Mouse (Mus musculus): ENCODE measurements at regions not wholly inside any gene's neighbourhood (a gene's known extent, or its start where the extent isn't known, plus 50 kb on each side); places are given as distances from the start of the nearest gene placed in this dataset.
A peak's percentile ranks its signal among the peaks of the same experiment; 100 is the strongest.

GRCm38 (mm10) chr10:95013946-95014345 is 69.3 kb upstream of the Plxnc1 start:
- TF ChIP-seq POLR2A (IDR thresholded peaks at IDR 0.05; ENCODE audit: insufficient read depth, low read depth, low read length), result 0 out of 2 replicates have a peak, but pooled peaks have one; percentile 24
- no peak for TF ChIP-seq CTCF (IDR thresholded peaks at IDR 0.05)
- TF ChIP-seq EP300 (IDR thresholded peaks at IDR 0.05; ENCODE audit: insufficient read depth, low read depth, low read length), result peak; percentile 89
